Mouse (Mus musculus): Measurements from ENCODE around the gene Agbl3. TPM values are rescaled to one million over a fixed set of nuclear protein-coding genes. Genes with fewer than 3 reads are reported as not detected.

Gene Agbl3
- total and polyA plus RNA-seq, 2 experiments from 2014 or later = 20.7 to 23.3 TPM

DNA sequence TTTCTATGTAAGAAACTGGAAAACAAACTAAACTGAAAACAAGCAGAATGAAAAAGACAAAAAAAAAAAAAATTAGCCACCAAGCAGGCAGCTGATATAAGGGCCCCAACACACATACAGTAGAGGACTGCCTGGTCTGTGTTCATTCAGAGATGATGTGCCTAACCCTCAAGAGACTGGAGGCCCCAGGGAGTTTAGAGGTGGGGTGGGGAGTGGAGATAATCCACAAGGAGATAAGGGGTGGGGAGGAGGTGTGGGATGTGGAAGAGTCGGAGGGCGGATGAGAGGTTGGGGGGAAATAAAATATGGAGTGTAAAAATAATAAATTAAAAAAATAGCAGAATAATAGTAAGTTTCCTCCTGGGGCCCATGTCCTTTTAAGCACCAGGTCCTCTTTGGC lies 25.4 kb downstream of the Agbl3 start:
- DNase-seq (ENCODE audit: low spot score) (no peak), ATAC-seq (ENCODE audit: low FRiP score) (no peak)
- no peaks in the 10 kb centered on the region for H3K4me1 ChIP-seq (ENCODE audit: insufficient read depth, low read length)
- H3K4me3 ChIP-seq (ENCODE audit: low read depth, low read length) = no peak overlapping the region
- H3K27me3 ChIP-seq (ENCODE audit: insufficient read depth, low read length) = no peaks in the 10 kb centered on the region
- H3K4me2 ChIP-seq (ENCODE audit: low read depth, low read length, poor library complexity, severe bottlenecking) = no peak overlapping the region
- no peaks in the 10 kb centered on the region for H3K9me3 ChIP-seq (ENCODE audit: low read length)
- H3K27ac ChIP-seq (ENCODE audit: low read depth, low read length) = no peak overlapping the region
- WGBS = 80% methylated on average over 2 of the region's 2 CpGs
- no peak for TF ChIP-seq CTCF (IDR thresholded peaks at IDR 0.05)
- H3K9ac ChIP-seq (replicated peaks; ENCODE audit: low read length, poor library complexity, severe bottlenecking) = no peak overlapping the region
- no peaks in the 10 kb centered on the region for H3K36me3 ChIP-seq (ENCODE audit: insufficient read depth, low read length)

- Histone ChIP-seq H3K4me2 (ENCODE audit: low read depth, low read length, poor library complexity, severe bottlenecking) (no peak overlapping the region), H3K27ac (ENCODE audit: low read depth, low read length) (no peak overlapping the region), H3K9ac (replicated peaks; ENCODE audit: low read length, poor library complexity, severe bottlenecking) (no peak overlapping the region), H3K4me1 (ENCODE audit: insufficient read depth, low read length) (no peaks in the 10 kb centered on the region), H3K27me3 (ENCODE audit: insufficient read depth, low read length) (no peaks in the 10 kb centered on the region), H3K36me3 (ENCODE audit: insufficient read depth, low read length) (no peaks in the 10 kb centered on the region), H3K9me3 (ENCODE audit: low read length) (no peaks in the 10 kb centered on the region), H3K4me3 (ENCODE audit: low read depth, low read length) (no peak overlapping the region)
- DNase-seq (ENCODE audit: low spot score) = no peak
- TF ChIP-seq CTCF (IDR thresholded peaks at IDR 0.05) = no peak
- 90% methylated on average over 4 of the region's 4 CpGs for WGBS
- no peak for ATAC-seq (ENCODE audit: low FRiP score)
Observed at GRCm38 (mm10) chr6:34810651-34811050, 30.4 kb downstream of the Agbl3 start.

- TF ChIP-seq CTCF (IDR thresholded peaks at IDR 0.05) = no peak
- Histone ChIP-seq H3K27me3 (ENCODE audit: insufficient read depth, low read length) (no peaks in the 10 kb centered on the region), H3K9me3 (ENCODE audit: low read length) (no peaks in the 10 kb centered on the region), H3K4me1 (ENCODE audit: insufficient read depth, low read length) (no peaks in the 10 kb centered on the region), H3K4me2 (ENCODE audit: low read depth, low read length, poor library complexity, severe bottlenecking) (no peak overlapping the region), H3K4me3 (ENCODE audit: low read depth, low read length) (no peak overlapping the region), H3K9ac (replicated peaks; ENCODE audit: low read length, poor library complexity, severe bottlenecking) (no peak overlapping the region), H3K27ac (ENCODE audit: low read depth, low read length) (no peak overlapping the region), H3K36me3 (ENCODE audit: insufficient read depth, low read length) (no peaks in the 10 kb centered on the region)
- DNase-seq (ENCODE audit: low spot score) = no peak
- ATAC-seq (ENCODE audit: low FRiP score) = no peak
Observed at GRCm38 (mm10) chr6:34824406-34824805, 44.2 kb downstream of the Agbl3 start.

DNA sequence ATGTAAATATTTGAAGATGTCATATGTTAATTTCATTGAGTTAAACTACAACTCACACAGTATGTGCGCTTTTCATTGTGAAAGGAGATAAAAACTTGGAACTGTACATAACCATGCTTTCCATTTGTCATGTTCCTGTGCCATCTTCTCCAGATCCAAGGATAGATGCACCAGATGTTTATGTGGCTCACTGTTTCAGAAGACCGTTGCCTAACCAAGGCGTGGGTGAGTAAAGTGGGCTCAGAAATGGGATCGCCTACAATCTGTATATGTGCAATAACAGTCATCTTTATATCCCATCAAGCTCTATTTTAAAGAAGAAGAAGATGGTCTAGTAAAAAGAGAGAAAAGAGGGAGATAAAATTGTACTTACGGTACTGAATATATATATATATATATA lies 52.1 kb downstream of the Agbl3 start:
- no peak overlapping the region for H3K4me3 ChIP-seq (ENCODE audit: low read depth, low read length)
- no peak overlapping the region for H3K9ac ChIP-seq (replicated peaks; ENCODE audit: low read length, poor library complexity, severe bottlenecking)
- H3K9me3 ChIP-seq (ENCODE audit: low read length) = no peaks in the 10 kb centered on the region
- no peaks in the 10 kb centered on the region for H3K36me3 ChIP-seq (ENCODE audit: insufficient read depth, low read length)
- no peak overlapping the region for H3K27ac ChIP-seq (ENCODE audit: low read depth, low read length)
- 96% methylated on average over 5 of the region's 5 CpGs for WGBS
- DNase-seq (ENCODE audit: low spot score) = no peak
- no peaks in the 10 kb centered on the region for H3K4me1 ChIP-seq (ENCODE audit: insufficient read depth, low read length)
- no peak overlapping the region for H3K4me2 ChIP-seq (ENCODE audit: low read depth, low read length, poor library complexity, severe bottlenecking)
- no peak for TF ChIP-seq CTCF (IDR thresholded peaks at IDR 0.05)
- H3K27me3 ChIP-seq (ENCODE audit: insufficient read depth, low read length) = no peaks in the 10 kb centered on the region
- no peak for ATAC-seq (ENCODE audit: low FRiP score)

DNA sequence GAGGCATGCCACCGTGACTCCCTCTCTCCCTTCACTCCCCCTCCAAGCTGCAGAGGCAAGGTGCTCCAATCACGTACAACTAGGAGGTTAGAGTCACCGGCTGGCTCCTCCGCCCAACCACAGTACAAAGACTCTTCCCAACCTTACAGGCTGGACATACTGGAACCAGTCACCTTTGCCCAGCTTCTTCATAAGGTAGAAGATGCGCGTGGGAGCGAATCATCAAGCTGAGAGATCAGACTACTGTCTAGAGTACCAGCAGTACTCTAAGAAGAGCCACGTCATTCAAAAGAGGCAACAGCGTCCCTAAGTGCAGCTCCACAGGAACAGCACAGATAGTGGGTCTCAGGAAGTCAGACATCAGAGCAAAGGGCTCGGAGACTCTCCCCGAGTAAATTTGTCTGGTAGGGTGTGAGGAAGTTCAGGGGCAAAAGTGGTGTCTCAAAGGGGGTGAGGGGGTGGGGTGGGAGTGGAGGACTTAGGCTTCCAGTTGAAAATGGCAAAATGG lies 81.4 kb downstream of the Agbl3 start:
- Histone ChIP-seq H3K4me3 (ENCODE audit: low read depth, low read length) (no peak overlapping the region), H3K27me3 (ENCODE audit: insufficient read depth, low read length) (no peaks in the 10 kb centered on the region), H3K4me2 (ENCODE audit: low read depth, low read length, poor library complexity, severe bottlenecking) (no peak overlapping the region), H3K36me3 (ENCODE audit: insufficient read depth, low read length) (no peaks in the 10 kb centered on the region), H3K4me1 (ENCODE audit: insufficient read depth, low read length) (no peaks in the 10 kb centered on the region), H3K9ac (replicated peaks; ENCODE audit: low read length, poor library complexity, severe bottlenecking) (no peak overlapping the region), H3K9me3 (ENCODE audit: low read length) (no peaks in the 10 kb centered on the region), H3K27ac (ENCODE audit: low read depth, low read length) (no peak overlapping the region)
- no peak for TF ChIP-seq CTCF (IDR thresholded peaks at IDR 0.05)
- ATAC-seq (ENCODE audit: low FRiP score) (no peak), DNase-seq (ENCODE audit: low spot score) (no peak)
- 92% methylated on average over 11 of the region's 11 CpGs for WGBS

- Histone ChIP-seq H3K27ac (ENCODE audit: low read depth, low read length) (no peak overlapping the region), H3K4me1 (ENCODE audit: insufficient read depth, low read length) (no peaks in the 10 kb centered on the region), H3K27me3 (ENCODE audit: insufficient read depth, low read length) (no peaks in the 10 kb centered on the region), H3K36me3 (ENCODE audit: insufficient read depth, low read length) (no peaks in the 10 kb centered on the region), H3K9ac (replicated peaks; ENCODE audit: low read length, poor library complexity, severe bottlenecking) (no peak overlapping the region), H3K4me3 (ENCODE audit: low read depth, low read length) (no peak overlapping the region), H3K9me3 (ENCODE audit: low read length) (no peaks in the 10 kb centered on the region), H3K4me2 (ENCODE audit: low read depth, low read length, poor library complexity, severe bottlenecking) (no peak overlapping the region)
- no peak for DNase-seq (ENCODE audit: low spot score)
- no peak for ATAC-seq (ENCODE audit: low FRiP score)
- WGBS = 92% methylated on average over 6 of the region's 6 CpGs
- no peak for TF ChIP-seq CTCF (IDR thresholded peaks at IDR 0.05)
Observed at GRCm38 (mm10) chr6:34862381-34862780, 82.1 kb downstream of the Agbl3 start.
